Mouse (Mus musculus) ES-Bruce4 (cell line): Measurements from ENCODE around the gene Pgd.

ENCODE experiments used
- CTCF ChIP-seq: IDR thresholded peaks from one replicate; pipeline ENCODE4 v1.8.1; 2011; ENCODE audit warnings: low read depth, low read length
- EP300 ChIP-seq: IDR thresholded peaks from 2 replicates; pipeline ENCODE4 v1.6.1; 2011; ENCODE audit warnings: low read depth, low read length; ENCODE audit not compliant: insufficient read depth
- POLR2A ChIP-seq: IDR thresholded peaks from one replicate; pipeline ENCODE4 v1.8.1; 2011; ENCODE audit warnings: low read length; ENCODE audit not compliant: insufficient read depth

- TF ChIP-seq CTCF (no peak), POLR2A (no peak), EP300 (no peak)
These were observed 3.9 kb upstream of the Pgd start for GRCm38 (mm10) chr4:149170394-149170931.
